Mouse (Mus musculus) limb, embryonic 10.5 days (tissue): ENCODE results near the gene 4931440F15Rik. TPM values are rescaled to one million over a fixed set of nuclear protein-coding genes. Genes with fewer than 3 reads are reported as not detected.
"Not testable (repeated sequence)": the region's sequence is repeated elsewhere in the genome, so short reads cannot be mapped to it uniquely, and the experiment has no call there.

Experiments used
- DNase-seq: peaks from one replicate; pipeline ENCODE4 v3.0.0-alpha.2; 2017; ENCODE audit warnings: low spot score
- H3K27ac ChIP-seq: fragments of 300-500 bp; sonication (generic); 2 replicates; pipeline ENCODE4 v1.5.1; 2016; ENCODE audit warnings: mild to moderate bottlenecking
- H3K27me3 ChIP-seq: fragments of 300-500 bp; sonication (generic); 2 replicates; pipeline ENCODE4 v1.6.1; 2016; ENCODE audit warnings: low read depth, mild to moderate bottlenecking; ENCODE audit not compliant: poor library complexity, severe bottlenecking
- H3K36me3 ChIP-seq: fragments of 300-500 bp; sonication (generic); 2 replicates; pipeline ENCODE4 v1.6.1; 2016; ENCODE audit warnings: mild to moderate bottlenecking, moderate library complexity
- H3K4me1 ChIP-seq: fragments of 300-500 bp; sonication (generic); 2 replicates; pipeline ENCODE4 v1.6.1; 2016
- H3K4me3 ChIP-seq: fragments of 300-500 bp; sonication (generic); 2 replicates; pipeline ENCODE4 v1.5.1; 2016; ENCODE audit warnings: mild to moderate bottlenecking, moderate library complexity
- H3K9me3 ChIP-seq: fragments of 300-500 bp; sonication (generic); replicated peaks from 2 replicates; pipeline ENCODE4 v1.6.1; 2016; ENCODE audit warnings: mild to moderate bottlenecking
- WGBS: fragments of 180-500 bp; shearing (Covaris S2); methylation state at CpG from one replicate; pipeline ENCODE4 v1.1.7; 2016; 5-methylcytosine and 5-hydroxymethylcytosine counted together
- polyA plus RNA-seq: library from polyadenylated mRNA; unstranded; fragments of >200 nt; fragmentation: Nextera tagmentation; extraction: Ambion mirVana; gene quantifications from 2 replicates; pipeline ENCODE4 v1.2.1, GENCODE M21; 2016

The 4931440F15Rik gene
- polyA plus RNA-seq, result 0.04 and 0.10 TPM in 2 replicates

DNA sequence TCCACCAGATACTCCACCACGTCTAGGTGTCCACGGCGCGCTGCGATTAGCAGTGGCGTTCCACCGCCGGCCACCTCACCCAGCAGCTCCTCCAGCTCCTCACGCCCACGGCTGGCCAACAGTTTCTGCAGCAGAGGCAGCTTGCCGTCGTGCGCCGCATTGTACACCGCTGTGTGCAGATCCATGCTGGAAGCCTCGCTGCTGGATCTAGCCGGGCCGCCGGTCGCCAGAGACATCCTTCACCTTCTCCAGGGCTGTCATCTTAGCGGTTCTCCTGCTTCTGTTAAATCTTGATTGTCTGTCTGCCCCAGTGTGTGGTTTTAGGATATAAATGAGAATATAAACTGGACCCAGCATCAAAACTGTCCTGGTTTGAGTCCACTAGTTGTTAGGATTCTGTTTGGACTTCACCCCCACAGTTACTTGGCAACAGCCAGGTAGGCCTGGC lies at the start of gene 4931440F15Rik:
4931440F15Rik (minus strand) TSS at position 398 of the 448 bp plus-strand sequence.
- H3K27ac ChIP-seq, H3K36me3 ChIP-seq, H3K9me3 ChIP-seq, H3K4me1 ChIP-seq: not testable (repeated sequence)
- H3K27me3 ChIP-seq, result peaks cover 43% of the 10 kb centered on the region
- DNase-seq, result peak; percentile 30
- WGBS, result 44% methylated on average over 21 of the region's 21 CpGs
- H3K4me3 ChIP-seq, result peak within 1 kb of the TSS; percentile 34

DNA sequence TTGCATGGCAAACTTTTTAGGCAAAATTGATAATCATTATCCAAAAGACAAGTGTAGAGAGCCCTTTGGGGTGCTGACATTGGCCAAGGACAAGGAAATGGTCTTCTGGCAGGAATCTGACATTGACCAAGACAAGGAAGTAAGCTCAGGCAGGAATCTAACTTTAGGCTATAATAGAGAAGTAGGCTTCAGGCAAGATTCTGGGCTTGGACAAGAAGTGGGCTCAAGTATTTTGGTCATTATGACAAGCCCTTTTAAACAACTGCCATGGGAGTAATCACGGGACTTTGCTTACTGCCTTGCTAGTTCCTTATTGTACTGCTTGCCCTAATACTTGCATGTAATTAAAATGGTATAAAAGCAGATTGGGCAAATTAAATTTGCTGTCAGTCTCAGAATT lies 49.3 kb upstream of the 4931440F15Rik start:
- WGBS, result 88% methylated on average over 1 of the region's 1 CpGs
- not testable (repeated sequence) for H3K36me3 ChIP-seq, DNase-seq, H3K4me3 ChIP-seq, H3K27ac ChIP-seq, H3K9me3 ChIP-seq, H3K4me1 ChIP-seq, H3K27me3 ChIP-seq

DNA sequence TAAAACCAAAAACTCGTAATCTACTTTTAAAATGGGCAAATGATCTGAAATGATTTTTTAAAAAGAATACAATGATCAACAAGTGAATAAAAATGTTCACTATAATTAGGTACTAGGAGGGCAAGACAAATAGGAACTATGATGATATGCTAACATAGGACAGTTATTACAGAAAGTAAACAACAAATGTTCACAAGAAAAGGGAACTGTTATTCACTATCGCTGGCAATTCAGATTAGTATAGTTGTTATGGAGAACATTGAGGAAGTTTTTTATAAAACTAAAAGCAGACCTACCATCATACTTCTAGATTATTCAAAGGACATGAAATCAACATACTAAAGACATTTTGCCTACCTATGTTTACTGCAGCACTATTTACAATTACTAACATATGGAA lies 44.7 kb upstream of the 4931440F15Rik start:
- no peaks in the 10 kb centered on the region for H3K4me1 ChIP-seq

DNA sequence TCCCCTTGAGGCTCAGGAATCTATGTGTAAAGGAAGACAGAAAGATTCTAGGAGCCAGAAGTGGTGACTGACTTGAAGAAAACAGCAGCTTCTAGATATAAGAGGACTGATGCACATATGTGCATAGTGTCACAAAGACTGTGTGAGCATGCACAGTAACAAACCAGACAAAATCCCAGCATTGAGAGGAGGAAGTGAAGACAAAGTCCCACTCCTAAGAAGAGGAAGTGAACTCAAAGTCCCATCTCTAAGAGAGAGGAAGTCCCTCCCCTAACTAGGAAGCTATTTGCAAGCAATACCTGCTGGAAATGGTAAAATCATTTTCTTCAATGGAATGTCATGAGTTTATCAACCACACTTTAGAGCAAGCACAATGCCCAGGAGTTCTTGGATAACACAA lies 38.8 kb upstream of the 4931440F15Rik start:
- Histone ChIP-seq H3K4me1 (no peaks in the 10 kb centered on the region), H3K4me3 (no peak overlapping the region), H3K9me3 (no peaks in the 10 kb centered on the region), H3K36me3 (no peaks in the 10 kb centered on the region), H3K27me3 (no peaks in the 10 kb centered on the region), H3K27ac (no peak overlapping the region)
- no peak for DNase-seq

More for the DNA sequence above, 44.7 kb upstream of the 4931440F15Rik start:
- Histone ChIP-seq H3K9me3 (no peaks in the 10 kb centered on the region), H3K27me3 (no peaks in the 10 kb centered on the region), H3K27ac (no peak overlapping the region), H3K4me3 (no peak overlapping the region), H3K36me3 (no peaks in the 10 kb centered on the region)
- WGBS, result 87% methylated on average over 2 of the region's 2 CpGs
- no peak for DNase-seq

DNA sequence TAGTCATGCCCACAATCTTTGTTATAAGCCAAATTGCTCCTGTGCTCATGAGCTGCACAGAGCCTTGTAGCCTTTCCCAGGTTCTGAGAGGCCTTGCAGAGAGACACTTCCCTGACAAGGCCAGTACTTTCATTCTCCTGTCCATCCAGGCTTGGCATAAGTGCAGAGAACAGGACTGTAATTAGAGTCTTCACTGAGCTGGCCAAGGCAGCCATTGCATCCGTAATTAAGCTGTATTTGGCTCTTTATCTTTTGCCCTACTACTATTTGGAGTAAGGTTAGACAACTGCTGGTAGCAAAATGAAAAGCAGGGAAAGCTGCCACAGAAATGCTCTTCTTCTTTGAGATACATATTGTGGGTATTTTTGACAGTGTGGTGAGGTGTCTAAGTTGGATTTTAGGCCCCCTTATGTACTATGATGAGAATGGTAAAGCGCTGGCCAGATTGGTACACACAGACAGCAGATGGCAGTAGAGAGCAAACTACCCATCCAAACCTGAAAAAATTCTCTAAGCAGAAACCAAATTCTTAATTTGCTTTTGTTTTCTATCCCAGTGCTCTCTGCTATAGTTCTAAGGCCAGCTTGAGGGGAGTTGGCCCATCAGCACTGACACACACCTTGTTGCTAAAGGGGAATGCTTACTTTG lies 36.4 kb upstream of the 4931440F15Rik start:
- Histone ChIP-seq H3K27me3 (no peaks in the 10 kb centered on the region), H3K4me1 (no peaks in the 10 kb centered on the region), H3K36me3 (no peaks in the 10 kb centered on the region), H3K27ac (no peak overlapping the region), H3K4me3 (no peak overlapping the region), H3K9me3 (no peaks in the 10 kb centered on the region)
- DNase-seq, result peak; percentile 41
- WGBS, result 47% methylated on average over 2 of the region's 2 CpGs

DNA sequence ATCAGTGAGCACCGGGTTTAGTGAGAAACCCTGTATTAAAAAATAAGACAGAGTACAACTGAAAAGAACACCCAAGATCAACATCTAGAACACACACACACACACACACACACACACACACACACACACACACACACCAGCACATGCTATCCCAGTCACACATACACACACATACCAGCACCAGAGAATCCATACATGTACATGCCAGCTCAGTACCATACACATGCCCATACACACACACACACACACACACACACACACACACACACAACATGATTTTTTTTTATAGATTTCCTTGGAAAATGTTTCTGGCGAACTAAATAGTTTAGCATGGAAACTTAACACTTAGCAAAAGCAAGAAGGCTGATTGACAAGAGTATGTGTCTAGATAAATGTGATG lies 35.6 kb upstream of the 4931440F15Rik start:
- H3K4me3 ChIP-seq, result no peak overlapping the region
- no peaks in the 10 kb centered on the region for H3K27me3 ChIP-seq
- DNase-seq, result no peak
- no peaks in the 10 kb centered on the region for H3K4me1 ChIP-seq
- H3K9me3 ChIP-seq, result no peaks in the 10 kb centered on the region
- no peak overlapping the region for H3K27ac ChIP-seq
- no peaks in the 10 kb centered on the region for H3K36me3 ChIP-seq
- 86% methylated on average over 2 of the region's 2 CpGs for WGBS

DNA sequence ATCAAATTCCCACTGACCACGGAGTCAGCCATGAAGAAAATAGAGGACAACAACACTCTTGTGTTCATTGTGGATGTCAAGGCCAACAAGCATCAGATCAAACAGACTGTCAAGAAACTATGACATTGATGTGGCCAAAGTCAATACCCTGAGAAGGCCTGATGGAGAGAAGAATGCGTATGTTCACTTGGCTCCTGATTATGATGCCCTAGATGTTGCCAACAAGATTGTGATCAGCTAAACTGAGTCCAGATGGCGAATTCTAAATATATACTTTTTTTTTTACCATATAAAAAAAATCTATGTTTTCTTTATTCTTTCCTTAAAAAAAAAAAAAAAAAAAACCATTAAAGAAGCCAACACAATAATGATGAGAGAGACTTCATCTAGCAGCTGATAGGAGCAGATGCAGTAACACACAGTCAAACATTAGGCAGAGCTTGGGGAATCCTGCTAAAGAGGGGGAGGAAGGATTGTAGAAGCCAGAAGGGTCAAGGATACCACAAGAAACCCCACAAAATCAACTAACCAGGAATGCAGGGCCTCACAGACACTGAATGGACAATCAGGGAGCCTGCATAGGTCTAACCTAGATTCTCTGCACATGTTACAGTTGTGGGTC lies 15.2 kb upstream of the 4931440F15Rik start:
- 90% methylated on average over 3 of the region's 3 CpGs for WGBS
- DNase-seq, result no peak
- Histone ChIP-seq H3K9me3 (no peaks in the 10 kb centered on the region), H3K27me3 (no peaks in the 10 kb centered on the region), H3K4me3 (no peak overlapping the region), H3K36me3 (no peaks in the 10 kb centered on the region), H3K27ac (no peak overlapping the region), H3K4me1 (no peaks in the 10 kb centered on the region)

DNA sequence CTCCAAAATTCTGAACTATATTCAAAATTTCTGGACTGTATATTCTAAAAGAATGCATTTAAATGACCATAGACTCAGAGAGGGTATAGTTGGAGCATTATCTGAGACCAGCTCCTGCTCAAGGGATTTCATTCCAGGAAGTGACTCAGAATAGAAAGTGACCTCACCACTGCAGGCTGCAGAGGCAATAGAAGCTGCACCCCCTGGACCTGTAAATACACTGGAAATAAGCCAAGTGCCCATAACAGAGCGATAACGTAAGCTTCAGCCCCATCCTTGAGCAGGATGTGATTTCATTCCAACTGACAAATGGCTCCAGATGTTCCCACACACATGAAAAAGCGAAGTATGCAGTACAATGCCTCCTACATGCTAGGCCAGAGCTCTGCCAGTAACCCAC lies 14.3 kb upstream of the 4931440F15Rik start:
- no peak overlapping the region for H3K27ac ChIP-seq
- DNase-seq, result no peak
- WGBS, result 85% methylated on average over 3 of the region's 3 CpGs
- H3K36me3 ChIP-seq, result no peaks in the 10 kb centered on the region
- no peaks in the 10 kb centered on the region for H3K4me1 ChIP-seq
- no peak overlapping the region for H3K4me3 ChIP-seq
- no peaks in the 10 kb centered on the region for H3K9me3 ChIP-seq
- no peaks in the 10 kb centered on the region for H3K27me3 ChIP-seq

DNA sequence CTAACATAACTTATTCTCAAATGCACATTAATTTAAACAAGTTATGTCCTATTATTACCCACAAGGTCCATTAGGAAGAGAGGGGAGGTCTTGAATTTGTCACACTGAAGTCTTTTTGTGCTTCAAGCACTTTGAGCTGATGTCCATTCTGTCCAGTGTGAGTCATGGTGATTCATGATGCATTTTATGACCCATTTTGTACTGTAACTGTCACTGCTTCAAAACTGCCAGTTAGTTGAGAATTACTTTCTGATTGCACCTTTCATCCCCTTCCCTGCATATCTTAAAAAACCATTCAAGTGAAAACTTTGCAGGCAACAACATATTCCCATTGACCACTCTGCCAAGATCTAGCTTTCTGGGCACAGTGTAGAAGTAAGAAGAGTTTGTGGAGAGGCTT lies 11.6 kb upstream of the 4931440F15Rik start:
- no peaks in the 10 kb centered on the region for H3K4me1 ChIP-seq
- no peaks in the 10 kb centered on the region for H3K36me3 ChIP-seq
- H3K4me3 ChIP-seq, result no peak overlapping the region
- H3K27ac ChIP-seq, result no peak overlapping the region
- no peaks in the 10 kb centered on the region for H3K9me3 ChIP-seq
- H3K27me3 ChIP-seq, result no peaks in the 10 kb centered on the region
- DNase-seq, result no peak

DNA sequence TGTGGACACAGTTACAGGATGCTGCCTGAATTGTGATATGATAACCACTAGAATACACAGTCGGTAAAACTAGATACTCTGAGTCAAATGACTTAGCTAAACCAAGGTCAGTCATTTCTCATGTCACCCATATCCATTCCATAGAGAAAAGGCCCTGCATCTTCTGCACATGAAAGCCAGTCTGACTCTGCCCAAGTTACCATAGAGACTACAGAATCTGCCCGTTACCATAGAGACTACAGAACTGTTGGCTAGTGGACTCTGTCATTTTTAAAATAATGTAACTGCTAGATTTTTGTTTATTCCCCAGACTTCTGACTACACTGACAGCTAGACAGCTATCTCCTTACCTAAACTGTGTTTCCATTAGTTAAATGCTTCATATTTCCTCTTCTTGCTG lies 2.3 kb upstream of the 4931440F15Rik start:
- H3K36me3 ChIP-seq, result no peaks in the 10 kb centered on the region
- 86% methylated on average over 2 of the region's 2 CpGs for WGBS
- H3K27me3 ChIP-seq, result peaks cover 40% of the 10 kb centered on the region

DNA sequence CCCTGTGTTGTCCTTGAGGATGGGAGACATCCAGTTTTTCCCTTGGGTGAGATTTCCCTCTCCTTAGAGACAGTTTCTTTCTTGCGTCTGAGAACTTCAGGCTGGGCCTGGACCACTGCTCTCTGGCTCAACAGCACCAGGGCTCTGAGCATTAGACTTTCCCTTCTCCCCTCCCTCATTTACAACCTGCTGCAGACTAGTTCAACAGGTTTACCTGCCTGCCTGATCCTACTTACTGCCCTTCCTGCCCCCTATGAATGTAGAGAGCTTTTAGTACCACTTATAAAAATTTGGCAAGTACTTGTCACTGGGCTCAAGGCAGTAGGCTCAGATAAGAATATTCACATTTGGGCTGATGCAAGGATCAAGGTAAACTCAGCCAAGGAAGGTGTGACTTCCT lies 533 bp upstream of the 4931440F15Rik start:
- no peak for DNase-seq
- Histone ChIP-seq H3K9me3 (no peaks in the 10 kb centered on the region), H3K27me3 (peaks cover 43% of the 10 kb centered on the region), H3K4me1 (peaks cover 8% of the 10 kb centered on the region), H3K4me3 (no peak overlapping the region), H3K36me3 (no peaks in the 10 kb centered on the region), H3K27ac (no peak overlapping the region)
- 85% methylated on average over 1 of the region's 1 CpGs for WGBS

More for the DNA sequence above, 2.3 kb upstream of the 4931440F15Rik start:
- no peak for DNase-seq
- Histone ChIP-seq H3K4me3 (no peak overlapping the region), H3K9me3 (no peaks in the 10 kb centered on the region), H3K27ac (no peak overlapping the region), H3K4me1 (peaks cover 8% of the 10 kb centered on the region)

DNA sequence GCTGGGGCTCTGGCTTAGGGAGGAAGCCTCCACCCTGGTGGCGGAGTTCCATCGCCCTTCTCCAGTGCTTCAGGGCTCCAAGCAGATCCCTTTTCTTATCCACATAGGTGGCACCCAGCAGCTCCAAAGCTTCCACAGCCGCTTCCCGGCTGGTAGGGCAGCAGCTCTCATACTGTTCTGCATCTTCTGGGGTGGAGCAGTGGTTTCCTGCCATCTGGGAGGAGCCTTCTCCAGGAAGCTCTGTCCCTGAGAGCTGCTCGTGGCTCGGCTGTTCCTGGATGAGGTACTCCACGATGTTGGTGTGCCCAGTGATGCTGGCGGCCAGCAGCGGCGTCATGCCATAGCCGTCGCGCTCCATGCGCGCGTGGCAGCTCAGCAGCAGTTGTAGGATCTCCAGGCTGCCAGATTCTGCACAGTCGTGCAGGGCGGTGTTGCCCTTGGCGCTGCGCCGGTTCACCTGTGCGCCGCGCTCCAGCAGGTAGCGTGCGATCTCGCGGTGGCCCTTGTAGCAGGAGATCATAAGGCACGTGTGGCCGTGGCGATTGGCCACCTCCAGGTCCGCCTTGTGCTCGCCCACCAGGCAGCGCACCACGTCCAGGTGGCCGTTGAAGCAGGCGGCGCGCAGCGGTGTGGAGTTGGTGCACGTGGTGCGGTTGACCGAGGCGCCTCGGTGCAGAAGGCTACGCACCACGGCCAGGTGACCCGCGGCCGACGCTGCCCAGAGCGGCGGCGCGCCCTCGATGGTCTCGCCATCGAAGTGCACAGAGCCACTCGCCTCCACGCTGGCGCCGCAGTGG lies 796 bp downstream of the 4931440F15Rik start:
- H3K36me3 ChIP-seq, H3K9me3 ChIP-seq, H3K27ac ChIP-seq, H3K4me1 ChIP-seq: not testable (repeated sequence)
- Histone ChIP-seq H3K4me3 (peak overlapping the region; percentile 34), H3K27me3 (peaks cover 43% of the 10 kb centered on the region)
- DNase-seq, result peak; percentile 42
- 19% methylated on average over 62 of the region's 62 CpGs for WGBS

DNA sequence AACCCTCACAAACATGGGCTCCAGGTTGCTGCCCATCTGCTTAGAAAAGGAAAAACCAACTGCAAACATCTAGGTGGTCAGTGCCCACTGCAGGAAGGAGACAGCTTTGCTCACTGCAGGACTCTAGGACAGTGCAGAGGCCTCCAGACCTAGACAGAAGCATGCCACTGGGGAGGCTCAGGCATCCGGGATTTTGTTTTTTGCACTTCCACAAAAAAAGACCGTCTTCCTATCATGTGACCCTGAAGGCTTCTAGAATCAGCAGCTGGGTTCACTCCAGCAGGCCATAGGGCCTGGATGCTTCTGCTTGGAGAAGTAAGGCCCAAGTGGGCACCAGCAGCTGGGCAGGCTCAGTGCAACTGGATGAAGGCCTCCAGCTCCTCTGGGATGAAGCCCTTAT lies 2.3 kb downstream of the 4931440F15Rik start:
- no peak overlapping the region for H3K27ac ChIP-seq
- no peak overlapping the region for H3K4me3 ChIP-seq
- 93% methylated on average over 2 of the region's 2 CpGs for WGBS
- H3K27me3 ChIP-seq, result peaks cover 43% of the 10 kb centered on the region
- DNase-seq, result no peak
- peaks cover 8% of the 10 kb centered on the region for H3K4me1 ChIP-seq
- no peaks in the 10 kb centered on the region for H3K36me3 ChIP-seq
- H3K9me3 ChIP-seq, result no peaks in the 10 kb centered on the region
